Mouse (Mus musculus): Measurements from ENCODE around the gene Fbxo27.

DNA sequence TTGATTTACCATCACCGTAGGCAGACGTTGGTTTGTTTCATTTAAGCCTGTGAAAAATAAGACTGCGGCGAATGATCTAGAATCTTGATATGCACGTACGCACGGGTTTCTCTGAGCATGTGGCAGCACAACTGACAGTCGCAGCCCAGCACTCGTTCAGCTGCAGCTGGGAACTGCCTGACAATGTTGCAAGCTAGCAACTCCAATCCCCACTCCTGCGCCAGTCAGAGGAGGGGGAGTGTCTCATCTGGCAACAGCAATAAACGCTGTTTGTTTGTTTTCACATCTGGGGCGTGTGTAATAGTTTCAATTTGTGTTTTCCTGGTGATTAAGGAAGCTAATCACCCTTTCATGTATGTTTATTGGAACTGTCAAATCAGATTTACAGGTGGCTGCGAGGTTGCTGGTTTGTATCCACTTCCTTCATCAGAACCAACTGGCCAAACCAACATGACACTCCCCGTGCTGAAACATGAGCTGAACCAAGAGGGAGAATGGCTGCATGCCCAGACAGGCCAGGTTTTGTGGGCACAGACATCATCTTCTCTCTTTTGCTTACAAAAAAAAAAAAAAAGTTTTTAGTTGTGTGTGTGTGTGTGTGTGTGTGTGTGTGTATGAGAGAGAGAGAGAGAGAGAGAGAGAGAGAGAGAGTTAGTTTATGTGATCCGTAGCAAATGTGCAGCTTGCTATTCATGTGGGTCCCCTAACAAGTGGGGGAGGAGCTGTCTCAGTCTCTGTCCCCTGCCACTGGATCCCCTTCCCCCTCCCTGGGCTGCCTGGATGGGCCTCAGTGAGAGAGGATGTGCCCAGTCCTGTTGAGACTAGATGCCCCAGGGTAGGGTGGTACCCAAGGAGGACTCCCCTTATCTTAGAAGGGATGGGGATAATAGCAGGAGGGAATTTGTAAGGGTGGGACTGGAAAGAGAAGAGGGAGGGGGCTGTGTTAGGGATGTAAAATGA lies 26.7 kb upstream of the Fbxo27 start:
- TF ChIP-seq BHLHE40 (IDR thresholded peaks at IDR 0.05; ENCODE audit: borderline replicate concordance, low read depth, low read length) (no peak), POLR2A (IDR thresholded peaks at IDR 0.05; ENCODE audit: control insufficient read depth in 1 of 2, insufficient read depth in 1 of 2, low read depth in 1 of 2, low read length in 2 of 2, poor library complexity in 1 of 2) (no peak), EP300 (IDR thresholded peaks at IDR 0.05; ENCODE audit: low read depth in 1 of 2, low read length in 2 of 2) (no peak)

Measured in MEL (cell line).